Mouse (Mus musculus): ENCODE measurements around the gene Zswim9. TPM values are rescaled to one million over a fixed set of nuclear protein-coding genes. Genes with fewer than 3 reads are reported as not detected.

Zswim9 gene
- total and polyA plus RNA-seq, 2 experiments = 1.5 to 3.1 TPM

DNA sequence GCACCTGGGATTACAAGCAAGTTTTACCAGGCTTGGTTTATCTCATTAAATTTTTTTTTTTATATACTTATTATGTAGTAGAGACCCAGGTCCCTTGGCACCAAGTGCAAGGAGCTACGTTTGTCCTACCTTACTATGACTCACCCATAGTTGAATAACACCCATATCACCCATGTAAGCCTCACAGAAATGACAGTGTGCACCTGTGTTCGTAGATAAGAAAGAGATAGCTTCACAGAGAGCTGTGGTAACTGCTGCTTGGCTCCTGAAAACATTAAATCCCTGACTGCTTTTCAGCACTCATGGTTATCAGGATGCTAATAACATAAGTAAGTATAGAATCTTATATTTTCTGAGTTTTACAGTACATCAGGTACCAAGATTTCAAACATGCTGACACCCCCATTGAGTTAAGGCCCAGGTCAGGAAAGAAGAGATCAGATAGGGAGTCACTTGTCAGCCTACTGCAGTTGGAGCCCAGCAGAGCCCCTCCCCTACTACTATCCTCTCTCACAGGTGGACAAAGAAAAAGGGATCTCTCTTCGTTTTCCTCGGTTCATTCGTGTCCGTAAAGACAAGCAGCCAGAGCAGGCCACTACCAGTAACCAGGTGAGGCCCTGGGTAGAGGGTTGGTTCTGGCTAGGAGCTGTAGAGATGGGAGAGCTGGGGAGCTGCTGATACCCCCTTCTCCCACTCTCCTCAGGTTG is 32.1 kb upstream of the Zswim9 start:
- WGBS = 94% methylated on average over 6 of the region's 6 CpGs
- TF ChIP-seq POLR2A (IDR thresholded peaks at IDR 0.05; ENCODE audit: extremely low read depth, insufficient read depth, low read length) (no peak), CTCF (IDR thresholded peaks at IDR 0.05; ENCODE audit: low read depth, low read length) (no peak)

GRCm38 (mm10) chr7:13309407-13309806 is 30.9 kb upstream of the Zswim9 start:
- TF ChIP-seq POLR2A (IDR thresholded peaks at IDR 0.05; ENCODE audit: extremely low read depth, insufficient read depth, low read length) (no peak), CTCF (IDR thresholded peaks at IDR 0.05; ENCODE audit: low read depth, low read length) (no peak)

More for the DNA sequence above, 32.1 kb upstream of the Zswim9 start:
- Histone ChIP-seq H3K36me3 (ENCODE audit: control insufficient read depth, insufficient read depth, low read length) (no peaks in the 10 kb centered on the region), H3K9ac (ENCODE audit: low read depth, low read length) (no peak overlapping the region), H3K27ac (replicated peaks; ENCODE audit: insufficient read depth, low read depth, low read length) (no peak overlapping the region), H3K27me3 (ENCODE audit: control insufficient read depth, insufficient read depth, low read length) (no peaks in the 10 kb centered on the region), H3K4me3 (ENCODE audit: insufficient read depth, low read depth, low read length) (no peak overlapping the region), H3K79me2 (ENCODE audit: control insufficient read depth, insufficient read depth, low read length) (no peaks in the 10 kb centered on the region), H3K4me1 (ENCODE audit: control insufficient read depth, insufficient read depth, low read length) (no peaks in the 10 kb centered on the region)
- DNase-seq (ENCODE audit: extremely low read depth, low read depth, low spot score) = no peak

GRCm38 (mm10) chr7:13303372-13303771 is 24.9 kb upstream of the Zswim9 start:
- Histone ChIP-seq H3K27ac (replicated peaks; ENCODE audit: insufficient read depth, low read depth, low read length) (no peak overlapping the region), H3K4me1 (ENCODE audit: control insufficient read depth, insufficient read depth, low read length) (no peaks in the 10 kb centered on the region), H3K27me3 (ENCODE audit: control insufficient read depth, insufficient read depth, low read length) (no peaks in the 10 kb centered on the region), H3K36me3 (ENCODE audit: control insufficient read depth, insufficient read depth, low read length) (no peaks in the 10 kb centered on the region), H3K4me3 (ENCODE audit: insufficient read depth, low read depth, low read length) (no peak overlapping the region), H3K9ac (ENCODE audit: low read depth, low read length) (no peak overlapping the region), H3K79me2 (ENCODE audit: control insufficient read depth, insufficient read depth, low read length) (no peaks in the 10 kb centered on the region)
- no peak for TF ChIP-seq POLR2A (IDR thresholded peaks at IDR 0.05; ENCODE audit: extremely low read depth, insufficient read depth, low read length)
- no peak for TF ChIP-seq CTCF (IDR thresholded peaks at IDR 0.05; ENCODE audit: low read depth, low read length)
- DNase-seq (ENCODE audit: extremely low read depth, low read depth, low spot score) = no peak

More at GRCm38 (mm10) chr7:13309407-13309806, 30.9 kb upstream of the Zswim9 start:
- no peaks in the 10 kb centered on the region for H3K4me1 ChIP-seq (ENCODE audit: control insufficient read depth, insufficient read depth, low read length)
- 87% methylated on average over 2 of the region's 2 CpGs for WGBS
- no peak for DNase-seq (ENCODE audit: extremely low read depth, low read depth, low spot score)
- H3K27me3 ChIP-seq (ENCODE audit: control insufficient read depth, insufficient read depth, low read length) = no peaks in the 10 kb centered on the region
- H3K79me2 ChIP-seq (ENCODE audit: control insufficient read depth, insufficient read depth, low read length) = no peaks in the 10 kb centered on the region
- no peaks in the 10 kb centered on the region for H3K36me3 ChIP-seq (ENCODE audit: control insufficient read depth, insufficient read depth, low read length)
- H3K4me3 ChIP-seq (ENCODE audit: insufficient read depth, low read depth, low read length) = no peak overlapping the region
- no peak overlapping the region for H3K27ac ChIP-seq (replicated peaks; ENCODE audit: insufficient read depth, low read depth, low read length)
- no peak overlapping the region for H3K9ac ChIP-seq (ENCODE audit: low read depth, low read length)

GRCm38 (mm10) chr7:13302780-13303179 is 24.3 kb upstream of the Zswim9 start:
- H3K9ac ChIP-seq (ENCODE audit: low read depth, low read length) = no peak overlapping the region
- H3K36me3 ChIP-seq (ENCODE audit: control insufficient read depth, insufficient read depth, low read length) = no peaks in the 10 kb centered on the region
- no peaks in the 10 kb centered on the region for H3K27me3 ChIP-seq (ENCODE audit: control insufficient read depth, insufficient read depth, low read length)
- H3K4me1 ChIP-seq (ENCODE audit: control insufficient read depth, insufficient read depth, low read length) = no peaks in the 10 kb centered on the region
- no peak overlapping the region for H3K27ac ChIP-seq (replicated peaks; ENCODE audit: insufficient read depth, low read depth, low read length)
- no peaks in the 10 kb centered on the region for H3K79me2 ChIP-seq (ENCODE audit: control insufficient read depth, insufficient read depth, low read length)
- peak; percentile 9 for DNase-seq (ENCODE audit: extremely low read depth, low read depth, low spot score)
- no peak overlapping the region for H3K4me3 ChIP-seq (ENCODE audit: insufficient read depth, low read depth, low read length)
- 89% methylated on average over 2 of the region's 2 CpGs for WGBS
- TF ChIP-seq CTCF (IDR thresholded peaks at IDR 0.05; ENCODE audit: low read depth, low read length) (no peak), POLR2A (IDR thresholded peaks at IDR 0.05; ENCODE audit: extremely low read depth, insufficient read depth, low read length) (no peak)

- no peak overlapping the region for H3K27ac ChIP-seq (replicated peaks; ENCODE audit: insufficient read depth, low read depth, low read length)
- 100% methylated on average over 1 of the region's 1 CpGs for WGBS
- TF ChIP-seq POLR2A (IDR thresholded peaks at IDR 0.05; ENCODE audit: extremely low read depth, insufficient read depth, low read length) = no peak
- no peaks in the 10 kb centered on the region for H3K4me1 ChIP-seq (ENCODE audit: control insufficient read depth, insufficient read depth, low read length)
- H3K4me3 ChIP-seq (ENCODE audit: insufficient read depth, low read depth, low read length) = no peak overlapping the region
- H3K79me2 ChIP-seq (ENCODE audit: control insufficient read depth, insufficient read depth, low read length) = no peaks in the 10 kb centered on the region
- H3K27me3 ChIP-seq (ENCODE audit: control insufficient read depth, insufficient read depth, low read length) = no peaks in the 10 kb centered on the region
- H3K9ac ChIP-seq (ENCODE audit: low read depth, low read length) = no peak overlapping the region
- no peak for DNase-seq (ENCODE audit: extremely low read depth, low read depth, low spot score)
- H3K36me3 ChIP-seq (ENCODE audit: control insufficient read depth, insufficient read depth, low read length) = no peaks in the 10 kb centered on the region
Observed at GRCm38 (mm10) chr7:13301643-13302042, 23.1 kb upstream of the Zswim9 start.

DNA sequence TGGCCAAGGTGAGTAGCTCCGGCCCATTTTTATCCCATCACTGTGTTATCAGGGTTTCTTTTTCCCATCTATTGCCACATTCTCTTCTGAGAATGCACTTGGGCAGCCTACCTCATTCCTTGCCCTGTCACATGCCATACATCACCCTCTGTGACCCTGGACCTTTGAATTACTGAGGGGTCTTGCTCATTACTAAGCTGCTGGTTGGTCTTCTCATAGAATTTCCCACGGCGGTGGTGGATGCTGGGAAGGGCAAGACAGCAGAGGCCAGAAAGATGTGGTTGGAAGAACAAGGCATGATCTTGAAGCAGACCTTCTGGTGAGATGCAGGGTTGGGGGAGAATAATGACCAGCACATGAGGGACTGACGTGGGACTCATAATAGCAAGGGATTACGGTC is 20.3 kb upstream of the Zswim9 start:
- TF ChIP-seq CTCF (IDR thresholded peaks at IDR 0.05; ENCODE audit: low read depth, low read length) = no peak
- TF ChIP-seq POLR2A (IDR thresholded peaks at IDR 0.05; ENCODE audit: extremely low read depth, insufficient read depth, low read length) = no peak
- 98% methylated on average over 5 of the region's 5 CpGs for WGBS

More for the DNA sequence above, 20.3 kb upstream of the Zswim9 start:
- H3K36me3 ChIP-seq (ENCODE audit: control insufficient read depth, insufficient read depth, low read length) = no peaks in the 10 kb centered on the region
- H3K9ac ChIP-seq (ENCODE audit: low read depth, low read length) = no peak overlapping the region
- H3K79me2 ChIP-seq (ENCODE audit: control insufficient read depth, insufficient read depth, low read length) = no peaks in the 10 kb centered on the region
- no peak overlapping the region for H3K4me3 ChIP-seq (ENCODE audit: insufficient read depth, low read depth, low read length)
- peaks cover 2% of the 10 kb centered on the region; the same call in 1 of the 2 replicates for H3K4me1 ChIP-seq (ENCODE audit: control insufficient read depth, insufficient read depth, low read length)
- no peak for DNase-seq (ENCODE audit: extremely low read depth, low read depth, low spot score)
- H3K27me3 ChIP-seq (ENCODE audit: control insufficient read depth, insufficient read depth, low read length) = no peaks in the 10 kb centered on the region
- no peak overlapping the region for H3K27ac ChIP-seq (replicated peaks; ENCODE audit: insufficient read depth, low read depth, low read length)

Data from liver, adult 2 months (tissue).